Mouse (Mus musculus) hindbrain, embryonic 16.5 days (tissue): ENCODE data around the gene Gm20479. TPM values are rescaled to one million over a fixed set of nuclear protein-coding genes. Genes with fewer than 3 reads are reported as not detected.

Source experiments
- ATAC-seq: fragments of 200-750 bp; cut with Nextera tagmentation; 2 replicates; pipeline ENCODE4 v1.8.0; 2017; ENCODE audit warnings: moderate TSS enrichment, moderate library complexity
- H3K27ac ChIP-seq: fragments of 300-500 bp; sonication (generic); 2 replicates; pipeline ENCODE4 v1.5.1; 2014; ENCODE audit warnings: low read depth, mild to moderate bottlenecking, control low read depth, low read length, moderate library complexity
- H3K27me3 ChIP-seq: fragments of 300-500 bp; sonication (generic); replicated peaks from 2 replicates; pipeline ENCODE4 v1.6.1; 2014; ENCODE audit warnings: low read length; ENCODE audit not compliant: control insufficient read depth, insufficient read depth
- H3K36me3 ChIP-seq: fragments of 300-500 bp; sonication (generic); 2 replicates; pipeline ENCODE4 v1.6.1; 2014; ENCODE audit warnings: mild to moderate bottlenecking, low read length, moderate library complexity, mixed read lengths; ENCODE audit not compliant: control insufficient read depth, insufficient read depth
- H3K4me1 ChIP-seq: fragments of 300-500 bp; sonication (generic); 2 replicates; pipeline ENCODE4 v1.6.1; 2014; ENCODE audit warnings: low read depth, low read length; ENCODE audit not compliant: control insufficient read depth, insufficient read depth
- H3K4me2 ChIP-seq: fragments of 300-500 bp; sonication (generic); 2 replicates; pipeline ENCODE4 v1.6.1; 2014; ENCODE audit warnings: mild to moderate bottlenecking, low read length, control low read depth, moderate library complexity
- H3K4me3 ChIP-seq: fragments of 300-500 bp; sonication (generic); 2 replicates; pipeline ENCODE4 v1.5.1; 2014; ENCODE audit warnings: mild to moderate bottlenecking, low read length, control low read depth, moderate library complexity
- H3K9ac ChIP-seq: fragments of 300-500 bp; sonication (generic); 2 replicates; pipeline ENCODE4 v1.6.1; 2014; ENCODE audit warnings: low read depth, mild to moderate bottlenecking, control low read depth, low read length, moderate library complexity
- H3K9me3 ChIP-seq: fragments of 300-500 bp; sonication (generic); 2 replicates; pipeline ENCODE4 v1.6.1; 2014; ENCODE audit warnings: mild to moderate bottlenecking, low read length, moderate library complexity; ENCODE audit not compliant: control insufficient read depth
- WGBS: fragments of 180-500 bp; shearing (Covaris S2); extraction: QIAGEN DNeasy Blood & Tissue Kit; methylation state at CpG from one replicate; pipeline ENCODE4 v1.1.7; 2014; 5-methylcytosine and 5-hydroxymethylcytosine counted together
- polyA plus RNA-seq: library from polyadenylated mRNA; unstranded; fragments of >200 nt; fragmentation: Nextera tagmentation; extraction: Ambion mirVana; gene quantifications from 2 replicates; pipeline ENCODE4 v1.2.1, GENCODE M21; 2015

The Gm20479 gene
- polyA plus RNA-seq, 1 experiment from 2014 or later: not detected

DNA sequence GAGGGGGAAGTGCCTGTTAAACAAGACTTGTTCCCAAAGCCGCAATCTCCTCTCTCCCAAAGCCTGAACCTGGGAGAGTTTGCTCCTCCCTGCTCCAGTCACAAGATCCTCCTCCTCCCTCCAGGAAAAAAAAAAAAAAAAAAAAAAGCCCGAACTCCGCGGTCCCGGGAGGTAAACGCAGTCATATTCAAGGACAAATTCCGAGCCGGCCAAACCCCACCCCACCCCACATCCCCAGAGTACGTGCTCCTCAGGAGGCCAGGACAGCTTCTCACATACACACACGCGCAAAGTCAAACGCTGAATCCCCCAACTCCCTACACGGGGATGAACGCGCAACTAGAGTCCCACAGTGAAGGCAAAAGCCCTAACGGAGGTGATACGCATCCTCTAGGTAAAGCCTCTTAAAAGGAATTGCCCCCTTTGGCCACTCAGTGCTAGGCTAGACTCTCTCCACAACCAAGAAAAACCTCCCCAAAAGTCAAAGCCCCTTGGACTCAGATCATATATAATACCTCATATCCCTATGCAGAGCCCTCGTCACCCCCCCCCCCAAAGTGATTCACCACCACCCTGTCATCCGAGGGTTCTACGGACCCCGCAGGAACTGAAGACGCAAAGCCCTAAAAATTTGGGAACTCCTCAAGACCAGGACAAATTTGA lies 38.4 kb upstream of the Gm20479 start:
- Histone ChIP-seq H3K4me3 (peak overlapping the region; percentile 53), H3K4me1 (peaks cover 5% of the 10 kb centered on the region), H3K27ac (no peak overlapping the region), H3K9ac (peak overlapping the region; percentile 61), H3K36me3 (peaks cover 12% of the 10 kb centered on the region; the same call in 1 of the 2 replicates), H3K9me3 (no peaks in the 10 kb centered on the region), H3K4me2 (peak overlapping the region; percentile 78), H3K27me3 (peaks cover 54% of the 10 kb centered on the region)
- 2% methylated on average over 22 of the region's 22 CpGs for WGBS
- ATAC-seq: peak; percentile 55

DNA sequence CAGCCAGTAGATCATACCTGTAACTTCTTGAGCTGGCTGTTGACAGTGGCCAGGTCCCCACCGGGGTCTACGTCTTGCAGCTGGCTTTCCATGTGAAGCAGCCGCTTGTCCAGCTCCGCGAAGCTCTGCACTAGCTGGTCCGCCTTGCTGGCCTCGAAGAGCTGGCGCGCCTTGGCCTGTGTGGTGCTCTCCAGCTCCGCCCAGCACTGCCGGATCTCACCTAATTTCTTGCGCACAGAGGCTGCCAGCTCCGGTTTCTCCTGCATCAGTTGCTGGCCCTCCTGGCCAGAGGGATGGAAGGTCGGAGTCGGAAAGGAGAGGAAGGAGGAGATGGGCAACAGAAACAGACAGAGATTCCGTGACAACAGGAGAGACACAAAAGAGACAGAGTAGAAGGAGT lies 34.2 kb upstream of the Gm20479 start:
- H3K27me3 ChIP-seq: peaks cover 36% of the 10 kb centered on the region

DNA sequence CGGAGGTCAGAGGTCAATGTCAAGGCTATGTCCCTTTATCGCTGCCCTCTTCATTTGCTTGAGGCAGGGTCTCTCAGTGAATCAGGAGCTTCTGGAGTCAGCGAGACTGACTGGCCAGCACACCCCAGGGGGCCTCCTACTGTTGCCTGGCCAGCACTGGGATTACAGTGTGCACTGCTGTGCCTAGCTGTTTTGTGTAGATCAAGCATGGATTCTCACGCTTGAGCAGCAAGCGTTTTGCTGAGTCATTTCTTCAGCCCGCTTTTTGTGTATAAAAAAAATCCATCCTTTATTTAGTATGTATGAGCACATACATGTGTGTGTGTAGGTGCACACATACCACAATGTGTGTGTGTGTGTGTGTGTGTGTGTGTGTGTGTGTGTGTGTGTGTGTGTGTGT lies 32.0 kb upstream of the Gm20479 start:
- Histone ChIP-seq H3K4me3 (no peak overlapping the region), H3K27me3 (peaks cover 23% of the 10 kb centered on the region)
- 64% methylated on average over 6 of the region's 6 CpGs for WGBS

More for the DNA sequence above, 34.2 kb upstream of the Gm20479 start:
- peaks cover 10% of the 10 kb centered on the region; the same call in 1 of the 2 replicates for H3K36me3 ChIP-seq
- H3K27ac ChIP-seq: no peak overlapping the region
- no peaks in the 10 kb centered on the region for H3K9me3 ChIP-seq
- H3K4me3 ChIP-seq: no peak overlapping the region
- no peak for ATAC-seq
- H3K4me1 ChIP-seq: peaks cover 5% of the 10 kb centered on the region
- H3K9ac ChIP-seq: no peak overlapping the region
- 45% methylated on average over 16 of the region's 16 CpGs for WGBS
- no peak overlapping the region for H3K4me2 ChIP-seq

DNA sequence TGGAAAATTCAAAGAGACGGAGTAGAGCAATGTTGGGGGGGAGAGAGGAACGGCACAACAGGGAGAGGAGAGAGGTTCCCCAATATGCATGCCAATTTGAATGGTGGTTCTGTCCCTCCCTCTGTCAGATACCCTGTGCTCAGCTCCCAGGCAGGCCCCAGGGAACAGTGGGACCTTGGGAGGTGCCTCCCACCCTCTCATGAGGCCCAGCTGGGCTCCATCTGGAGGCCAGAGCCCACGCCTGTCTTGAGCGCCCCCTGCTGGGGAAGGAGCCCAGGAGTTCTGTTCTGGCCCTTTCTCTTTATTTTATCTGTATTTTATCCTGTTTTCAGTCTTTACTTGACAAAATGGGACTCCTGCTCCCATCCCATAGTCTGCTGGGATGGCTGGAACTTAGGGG lies 27.5 kb upstream of the Gm20479 start:
- no peaks in the 10 kb centered on the region for H3K36me3 ChIP-seq
- H3K4me1 ChIP-seq: no peaks in the 10 kb centered on the region
- peaks cover 4% of the 10 kb centered on the region; the same call in 1 of the 2 replicates for H3K27me3 ChIP-seq
- H3K4me3 ChIP-seq: no peak overlapping the region
- no peak for ATAC-seq
- no peak overlapping the region for H3K9ac ChIP-seq
- H3K27ac ChIP-seq: no peak overlapping the region
- H3K4me2 ChIP-seq: no peak overlapping the region
- 27% methylated on average over 4 of the region's 4 CpGs for WGBS
- H3K9me3 ChIP-seq: no peaks in the 10 kb centered on the region

More for the DNA sequence above, 32.0 kb upstream of the Gm20479 start:
- Histone ChIP-seq H3K27ac (no peak overlapping the region), H3K36me3 (peaks cover 10% of the 10 kb centered on the region; the same call in 1 of the 2 replicates), H3K4me1 (no peaks in the 10 kb centered on the region), H3K4me2 (no peak overlapping the region), H3K9me3 (no peaks in the 10 kb centered on the region), H3K9ac (no peak overlapping the region)
- no peak for ATAC-seq

DNA sequence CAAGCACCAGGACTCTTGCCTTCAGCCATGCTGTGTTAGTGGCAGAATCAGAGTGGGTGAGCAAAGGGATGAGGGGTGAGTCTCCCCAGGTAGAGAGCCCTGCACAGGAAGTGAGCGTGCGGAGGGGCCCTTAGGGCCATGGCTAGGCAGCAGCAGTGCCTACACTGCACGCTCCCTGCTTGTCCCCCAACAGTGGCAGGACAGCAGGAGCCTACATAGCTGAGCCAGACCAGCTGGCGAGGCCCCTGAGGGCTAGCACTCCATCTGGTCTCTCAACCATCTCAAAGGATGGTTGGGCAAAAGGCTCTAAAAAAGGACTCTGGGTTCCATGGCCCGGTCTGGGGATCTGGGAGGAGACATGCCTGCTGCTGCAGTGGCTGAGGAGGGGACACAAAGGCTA lies 26.9 kb upstream of the Gm20479 start:
- no peaks in the 10 kb centered on the region for H3K36me3 ChIP-seq
- no peak overlapping the region for H3K4me2 ChIP-seq
- ATAC-seq: peak; percentile 32; the same call in 1 of the 2 replicates
- peaks cover 4% of the 10 kb centered on the region; the same call in 1 of the 2 replicates for H3K27me3 ChIP-seq
- H3K4me1 ChIP-seq: no peaks in the 10 kb centered on the region
- 59% methylated on average over 5 of the region's 5 CpGs for WGBS
- no peak overlapping the region for H3K27ac ChIP-seq
- H3K9ac ChIP-seq: no peak overlapping the region
- H3K9me3 ChIP-seq: no peaks in the 10 kb centered on the region
- no peak overlapping the region for H3K4me3 ChIP-seq

DNA sequence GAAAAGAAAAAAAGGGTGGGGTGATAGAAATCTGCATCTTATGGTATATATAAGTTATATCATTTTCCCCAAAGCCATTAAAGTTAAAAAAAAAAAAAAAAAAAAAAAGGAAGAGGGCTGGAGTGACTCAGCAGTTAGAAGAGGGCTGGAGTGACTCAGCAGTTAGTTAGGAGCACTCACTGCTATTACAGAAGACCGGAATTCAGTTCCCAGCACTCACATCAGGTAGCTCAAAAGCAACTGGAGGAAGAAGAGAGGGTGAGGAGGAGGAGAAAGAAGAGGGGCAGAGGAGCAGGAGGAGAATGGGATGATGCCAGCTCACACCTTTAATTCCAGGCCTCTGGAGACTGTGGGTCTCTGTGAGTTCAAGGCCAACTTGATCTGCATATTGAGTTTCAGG lies 26.0 kb upstream of the Gm20479 start:
- 86% methylated on average over 1 of the region's 1 CpGs for WGBS
- Histone ChIP-seq H3K9me3 (no peaks in the 10 kb centered on the region), H3K4me2 (no peak overlapping the region), H3K27me3 (peaks cover 4% of the 10 kb centered on the region; the same call in 1 of the 2 replicates), H3K4me1 (no peaks in the 10 kb centered on the region), H3K9ac (no peak overlapping the region), H3K36me3 (no peaks in the 10 kb centered on the region), H3K27ac (no peak overlapping the region), H3K4me3 (no peak overlapping the region)
- ATAC-seq: no peak

DNA sequence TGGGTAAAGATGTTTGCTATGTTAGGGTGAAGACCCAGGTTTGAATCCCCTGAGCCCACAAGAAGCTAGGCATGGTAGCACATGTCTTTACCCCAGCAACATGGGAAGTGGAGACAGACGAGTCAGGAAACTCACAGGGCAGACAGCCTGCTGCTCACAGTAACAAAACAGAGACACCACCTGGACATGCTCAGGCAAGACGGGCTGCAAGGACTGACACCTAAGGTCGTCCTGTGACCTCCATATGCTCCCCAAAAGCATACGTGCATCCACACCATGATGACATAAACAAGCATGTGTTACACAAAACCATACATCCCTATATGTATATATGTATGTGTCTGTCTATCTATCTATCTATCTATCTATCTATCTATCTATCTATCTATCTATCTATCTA lies 24.3 kb upstream of the Gm20479 start:
- WGBS: 61% methylated on average over 4 of the region's 4 CpGs
- no peak overlapping the region for H3K4me2 ChIP-seq
- H3K9me3 ChIP-seq: no peaks in the 10 kb centered on the region
- H3K4me3 ChIP-seq: no peak overlapping the region
- ATAC-seq: no peak
- no peak overlapping the region for H3K9ac ChIP-seq
- H3K4me1 ChIP-seq: no peaks in the 10 kb centered on the region
- no peaks in the 10 kb centered on the region for H3K36me3 ChIP-seq
- H3K27me3 ChIP-seq: peaks cover 15% of the 10 kb centered on the region
- no peak overlapping the region for H3K27ac ChIP-seq

DNA sequence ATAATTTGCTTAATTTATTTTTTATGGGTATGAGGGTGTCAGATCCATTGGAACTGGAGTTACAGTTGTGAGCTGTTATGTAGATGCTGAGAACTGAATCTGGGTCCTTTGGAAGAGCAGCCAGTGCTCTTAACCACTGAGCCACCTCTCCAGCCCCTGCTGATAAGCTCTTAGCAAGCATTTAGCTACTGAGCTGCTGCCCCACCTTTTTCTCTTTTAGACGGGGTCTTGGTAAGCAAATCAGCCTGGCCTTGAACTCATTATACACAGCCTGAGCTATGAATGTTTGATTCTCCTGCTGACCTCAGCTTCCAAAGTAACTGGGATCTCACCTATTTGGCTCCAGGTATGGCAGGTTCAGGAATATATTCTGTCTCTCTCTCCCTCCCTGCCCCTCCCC lies 23.8 kb upstream of the Gm20479 start:
- 42% methylated on average over 1 of the region's 1 CpGs for WGBS
- Histone ChIP-seq H3K27ac (no peak overlapping the region), H3K9me3 (no peaks in the 10 kb centered on the region), H3K4me3 (no peak overlapping the region), H3K9ac (no peak overlapping the region), H3K4me2 (no peak overlapping the region), H3K27me3 (peaks cover 20% of the 10 kb centered on the region), H3K4me1 (no peaks in the 10 kb centered on the region), H3K36me3 (no peaks in the 10 kb centered on the region)
- ATAC-seq: no peak

DNA sequence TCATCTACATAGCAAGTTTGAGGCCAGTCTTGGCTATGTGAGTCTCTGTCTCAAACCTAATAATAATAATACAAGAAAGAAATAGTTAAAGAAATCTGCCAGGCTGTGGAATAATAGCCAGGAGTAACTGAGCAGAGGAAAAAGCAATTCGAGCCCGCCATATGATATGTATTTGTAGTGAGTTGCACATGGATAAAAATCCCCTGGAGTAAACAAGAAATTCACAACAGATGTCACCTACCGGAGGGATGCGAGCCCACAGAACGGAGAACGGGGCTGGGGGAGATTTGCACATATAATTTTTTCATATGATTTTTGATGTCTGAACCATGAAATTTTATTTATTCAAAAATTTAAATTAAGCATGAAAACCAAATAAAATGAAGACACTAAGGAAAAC lies 22.6 kb upstream of the Gm20479 start:
- Histone ChIP-seq H3K9ac (no peak overlapping the region), H3K36me3 (no peaks in the 10 kb centered on the region), H3K9me3 (no peaks in the 10 kb centered on the region), H3K4me2 (no peak overlapping the region), H3K4me1 (no peaks in the 10 kb centered on the region), H3K27me3 (peaks cover 30% of the 10 kb centered on the region), H3K4me3 (no peak overlapping the region), H3K27ac (no peak overlapping the region)
- ATAC-seq: no peak
- 74% methylated on average over 6 of the region's 6 CpGs for WGBS
